Mouse (Mus musculus) ES-E14 (cell line): ENCODE results near the gene Hba-a2. TPM values are rescaled to one million over a fixed set of nuclear protein-coding genes. Genes with fewer than 3 reads are reported as not detected.
"Not testable (repeated sequence)": the region's sequence is repeated elsewhere in the genome, so short reads cannot be mapped to it uniquely, and the experiment has no call there.

Experiments used
- DNase-seq: peaks from one replicate; pipeline ENCODE4 v3.0.0-alpha.2; 2013; ENCODE audit warnings: low read depth, low spot score
- H3K27ac ChIP-seq: 2 replicates; pipeline ENCODE4 v1.5.1; 2012; ENCODE audit warnings: low read depth, mild to moderate bottlenecking, low read length, moderate library complexity, mixed read lengths; ENCODE audit not compliant: poor library complexity, insufficient read depth, severe bottlenecking
- H3K36me3 ChIP-seq: 2 replicates; pipeline ENCODE4 v1.6.1; 2012; ENCODE audit warnings: mild to moderate bottlenecking, low read length, moderate library complexity, mixed read lengths; ENCODE audit not compliant: control insufficient read depth, poor library complexity, insufficient read depth, severe bottlenecking
- H3K4me1 ChIP-seq, 2 experiments: fragments of 150-350 bp in 1 of 2; sonication (generic) in 1 of 2; 2 replicates each; pipeline ENCODE4 v1.6.1; 2012; ENCODE audit warnings: low read length in 2 of 2, mild to moderate bottlenecking in 1 of 2, mixed read lengths in 1 of 2; ENCODE audit not compliant: control insufficient read depth in 2 of 2, insufficient read depth in 2 of 2, poor library complexity in 1 of 2
- H3K4me3 ChIP-seq, 2 experiments: fragments of 150-350 bp in 1 of 2; sonication (generic) in 1 of 2; 2 replicates each; pipeline ENCODE4 v1.5.1; 2012; ENCODE audit warnings: low read length in 2 of 2, low read depth in 1 of 2, mild to moderate bottlenecking in 1 of 2, mixed read lengths in 1 of 2; ENCODE audit not compliant: insufficient read depth in 1 of 2, poor library complexity in 1 of 2, severe bottlenecking in 1 of 2
- H3K9ac ChIP-seq: 2 replicates; pipeline ENCODE4 v1.6.1; 2012; ENCODE audit warnings: low read depth, mild to moderate bottlenecking, low read length, mixed read lengths; ENCODE audit not compliant: poor library complexity, insufficient read depth, severe bottlenecking
- H3K9me3 ChIP-seq: fragments of 150-350 bp; sonication (generic); 2 replicates; pipeline ENCODE4 v1.6.1; 2012; ENCODE audit warnings: low read depth, mild to moderate bottlenecking, low read length; ENCODE audit not compliant: control insufficient read depth, insufficient read depth
- CHD2 ChIP-seq: IDR thresholded peaks from 2 replicates; pipeline ENCODE4 v1.6.1; 2014; ENCODE audit warnings: mild to moderate bottlenecking, low read depth, low read length, inconsistent platforms
- HCFC1 ChIP-seq: IDR thresholded peaks from 2 replicates; pipeline ENCODE4 v1.6.1; 2012; ENCODE audit warnings: low read length, inconsistent platforms, borderline replicate concordance; ENCODE audit not compliant: insufficient read depth
- MAFK ChIP-seq: IDR thresholded peaks from 2 replicates; pipeline ENCODE4 v1.6.1; 2014; ENCODE audit warnings: mild to moderate bottlenecking, low read depth, low read length, inconsistent platforms; ENCODE audit not compliant: insufficient read depth
- ZC3H11A ChIP-seq: IDR thresholded peaks from 2 replicates; pipeline ENCODE4 v1.6.1; 2012; ENCODE audit warnings: low read depth, mild to moderate bottlenecking, inconsistent platforms, low read length, borderline replicate concordance
- ZNF384 ChIP-seq: IDR thresholded peaks from 2 replicates; pipeline ENCODE4 v1.6.1; 2012; ENCODE audit warnings: low read depth, low read length, inconsistent platforms
- in situ Hi-C, 2 experiments: fragments of 600-800 bp; cut with MboI; formaldehyde crosslinking; loops; one replicate each; pipeline ENCODE4 v1.15.1; 2025; ENCODE audit warnings: low sequenced_read_pairs in 2 of 2, inconsistent platforms in 1 of 2; ENCODE audit not compliant: unreplicated experiment in 2 of 2
- total RNA-seq: library from RNA; depleted of rRNA; stranded (reverse); fragments of 300-350 nt; gene quantifications from 2 replicates; pipeline ENCODE4 v1.2.3, GENCODE M21; 2012

The Hba-a2 gene
- total RNA-seq, 1 experiment, result 1.1 TPM

DNA sequence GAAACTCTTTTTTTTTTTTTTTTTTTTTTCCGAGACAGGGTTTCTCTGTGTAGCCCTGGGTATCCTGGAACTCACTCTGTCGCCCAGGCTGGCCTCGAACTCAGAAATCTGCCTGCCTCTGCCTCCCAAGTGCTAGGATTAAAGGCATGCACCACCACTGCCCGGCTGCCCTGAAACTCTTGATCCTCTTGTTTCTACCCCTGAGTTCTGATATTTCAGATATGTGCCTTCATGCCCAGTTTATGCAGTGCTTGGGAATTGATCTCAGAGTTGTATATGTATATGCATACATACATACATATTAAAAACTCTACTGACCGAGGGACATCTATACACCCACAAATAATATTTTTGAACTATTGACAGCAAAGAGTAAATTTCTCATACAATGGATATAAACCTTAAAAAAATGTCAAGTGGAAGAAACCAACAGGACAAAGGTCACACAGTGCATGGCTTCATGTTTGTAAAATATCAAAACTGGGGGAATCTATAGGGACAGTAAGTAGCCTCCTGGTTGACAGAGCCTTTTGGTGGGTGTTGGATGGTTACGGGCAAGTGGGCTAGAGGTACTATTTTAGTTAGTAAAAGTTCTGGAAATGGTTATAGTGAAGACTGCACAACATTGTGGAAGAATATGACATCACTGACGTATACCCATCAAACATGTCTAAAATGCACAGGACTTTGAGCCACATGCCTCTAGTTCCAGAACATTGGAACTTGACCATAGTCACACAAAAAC, 11.1 kb upstream of the Hba-a2 start:
- H3K4me1 ChIP-seq, result no peaks in the 10 kb centered on the region
- H3K4me3 ChIP-seq, result no peak overlapping the region
- in situ Hi-C loops, result no loop called here
- H3K36me3 ChIP-seq, result no peaks in the 10 kb centered on the region
- no peak overlapping the region for H3K9ac ChIP-seq
- H3K27ac ChIP-seq, result no peak overlapping the region
- DNase-seq, result no peak
- no peaks in the 10 kb centered on the region for H3K9me3 ChIP-seq
- no peak for TF ChIP-seq HCFC1
- no peak for TF ChIP-seq ZNF384
- TF ChIP-seq ZC3H11A, result no peak
- no peak for TF ChIP-seq MAFK
- TF ChIP-seq CHD2, result no peak

DNA sequence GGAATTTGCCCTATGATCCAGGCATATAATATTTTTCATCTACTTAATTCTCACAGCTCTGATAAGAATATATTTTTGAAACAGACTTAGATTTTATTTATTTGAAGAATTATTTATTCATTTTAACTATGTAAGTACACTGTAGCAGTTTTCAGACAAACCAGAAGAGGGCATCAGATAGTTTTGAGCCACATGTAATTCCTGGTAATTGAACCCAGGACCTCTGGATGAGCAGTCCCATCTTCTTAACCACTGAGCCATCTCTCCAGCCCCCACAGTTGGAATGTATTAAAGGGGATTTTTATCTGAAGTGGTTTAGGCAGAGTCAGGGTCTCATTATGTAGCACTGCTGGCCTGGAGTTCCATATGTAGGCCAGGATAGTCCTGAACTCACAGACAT, 10.4 kb upstream of the Hba-a2 start:
- H3K4me3 ChIP-seq, H3K9ac ChIP-seq, H3K4me1 ChIP-seq, H3K27ac ChIP-seq, H3K36me3 ChIP-seq, DNase-seq, H3K9me3 ChIP-seq, in situ Hi-C loops: not testable (repeated sequence)

DNA sequence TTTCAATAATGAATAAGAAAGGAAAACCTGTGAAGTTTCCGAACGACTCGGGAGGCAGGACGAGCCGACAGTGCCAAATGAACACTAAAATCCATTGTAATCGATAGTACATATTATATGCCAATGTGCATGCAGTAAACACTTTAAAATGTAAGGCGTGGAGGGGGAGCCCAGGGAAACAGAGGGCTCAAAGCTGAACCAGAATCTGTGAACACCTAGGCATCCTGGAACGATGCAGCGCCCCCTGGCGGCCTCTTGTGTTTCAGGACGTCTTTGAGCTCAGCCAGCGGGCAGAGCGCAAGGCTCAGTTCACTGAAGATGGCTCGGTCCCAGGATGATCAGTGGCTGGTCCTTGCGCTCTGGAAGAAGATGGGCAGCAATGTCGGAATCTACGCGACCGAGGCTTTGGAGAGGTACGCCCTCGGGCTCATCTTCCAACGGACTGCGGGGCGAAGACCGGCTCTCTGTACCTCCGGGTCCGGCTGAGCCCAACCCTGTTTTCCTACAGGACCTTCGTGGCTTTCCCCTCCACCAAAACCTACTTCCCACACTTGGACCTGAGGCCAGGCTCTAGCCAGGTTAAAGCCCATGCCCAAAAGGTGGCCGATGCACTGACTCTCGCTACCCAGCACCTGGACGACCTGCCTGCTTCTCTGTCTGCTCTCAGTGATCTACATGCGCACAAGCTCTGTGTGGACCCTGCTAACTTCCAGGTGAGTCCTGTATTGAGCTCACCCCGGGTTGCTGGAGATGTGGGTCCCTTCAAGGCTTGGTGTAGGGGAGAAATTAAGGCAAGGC, 9.4 kb upstream of the Hba-a2 start, which contains the start of gene Hbq1b:
TSS of gene Hbq1b (plus strand) at position 271 of the 798 bp plus-strand sequence.
- H3K9me3 ChIP-seq, in situ Hi-C loops, H3K4me1 ChIP-seq, H3K27ac ChIP-seq, H3K36me3 ChIP-seq, DNase-seq: not testable (repeated sequence)
- Histone ChIP-seq H3K9ac (peak within 1 kb of the TSS; percentile 64; the same call in 1 of the 2 replicates), H3K4me3 (peak within 1 kb of the TSS; percentile 55 to 67; a peak in 3 of 4 replicates)

DNA sequence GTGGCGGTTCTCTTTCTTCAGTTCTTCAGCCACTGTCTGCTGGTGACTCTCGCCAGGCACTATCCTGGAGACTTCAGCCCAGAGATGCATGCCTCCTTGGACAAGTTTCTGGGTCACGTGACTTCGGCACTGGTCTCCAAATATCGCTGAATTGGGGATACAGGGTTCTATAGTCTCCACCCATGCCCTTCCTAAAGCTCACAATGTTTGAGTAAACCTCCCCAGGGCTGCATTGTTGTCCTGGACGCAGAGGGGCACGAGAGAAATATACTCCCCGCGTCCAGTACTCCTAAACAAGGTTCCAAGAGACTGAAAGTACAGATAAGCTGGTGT, 8.8 kb upstream of the Hba-a2 start:
- TF ChIP-seq MAFK, result no peak
- TF ChIP-seq ZC3H11A, result no peak
- TF ChIP-seq HCFC1, result no peak
- TF ChIP-seq CHD2, result no peak
- TF ChIP-seq ZNF384, result no peak
- H3K36me3 ChIP-seq, result no peaks in the 10 kb centered on the region
- H3K9ac ChIP-seq, result no peak overlapping the region
- H3K4me3 ChIP-seq, result peak overlapping the region; percentile 8 to 55; a peak in 1 of 4 replicates
- DNase-seq, result no peak
- in situ Hi-C loops, result no loop called here
- H3K27ac ChIP-seq, result no peak overlapping the region
- H3K9me3 ChIP-seq, result no peaks in the 10 kb centered on the region
- no peaks in the 10 kb centered on the region; a peak in 1 of 4 replicates for H3K4me1 ChIP-seq

DNA sequence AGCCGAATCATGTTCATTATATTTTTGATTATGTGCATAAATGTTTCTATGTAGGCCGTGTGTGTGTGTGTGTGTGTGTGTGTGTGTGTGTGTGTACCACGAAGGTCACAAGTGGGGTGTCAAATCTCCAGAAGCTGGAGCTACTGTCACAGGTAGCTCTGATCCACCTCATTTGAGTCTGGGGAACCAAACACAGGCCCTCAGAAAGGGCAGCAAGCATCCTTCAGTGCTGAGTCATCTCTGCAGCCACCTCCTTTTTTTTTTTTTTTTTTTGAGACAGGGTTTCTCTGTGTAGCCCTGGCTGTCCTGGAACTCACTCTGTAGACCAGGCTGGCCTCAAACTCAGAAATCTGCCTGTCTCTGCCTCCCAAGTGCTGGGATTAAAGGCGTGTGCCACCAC, 3.5 kb upstream of the Hba-a2 start:
- H3K9ac ChIP-seq, in situ Hi-C loops, H3K4me3 ChIP-seq, H3K27ac ChIP-seq, H3K4me1 ChIP-seq, H3K9me3 ChIP-seq, DNase-seq, H3K36me3 ChIP-seq: not testable (repeated sequence)

DNA sequence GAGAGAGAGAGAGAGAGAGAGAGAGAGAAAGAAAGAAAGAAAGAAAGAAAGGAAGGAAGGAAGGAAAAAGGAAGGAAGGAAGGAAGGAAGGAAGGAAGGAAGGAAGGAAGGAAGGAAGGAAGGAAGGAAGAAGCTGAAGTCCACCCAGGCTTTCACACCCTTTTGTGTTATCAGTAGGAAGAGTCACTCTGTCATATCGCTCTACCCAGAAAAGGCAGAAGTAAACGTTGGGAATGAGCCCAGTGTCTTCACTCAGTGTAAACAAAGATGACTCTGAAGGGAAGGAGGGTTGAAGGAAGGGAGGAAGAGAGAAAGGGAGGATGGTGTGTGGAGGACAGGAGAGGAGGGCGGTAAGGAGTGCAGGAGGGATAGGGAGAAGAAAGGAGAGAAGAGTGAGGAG, 2.8 kb upstream of the Hba-a2 start:
- H3K27ac ChIP-seq, H3K9me3 ChIP-seq, DNase-seq, H3K4me3 ChIP-seq, H3K36me3 ChIP-seq, in situ Hi-C loops, H3K4me1 ChIP-seq, H3K9ac ChIP-seq: not testable (repeated sequence)

DNA sequence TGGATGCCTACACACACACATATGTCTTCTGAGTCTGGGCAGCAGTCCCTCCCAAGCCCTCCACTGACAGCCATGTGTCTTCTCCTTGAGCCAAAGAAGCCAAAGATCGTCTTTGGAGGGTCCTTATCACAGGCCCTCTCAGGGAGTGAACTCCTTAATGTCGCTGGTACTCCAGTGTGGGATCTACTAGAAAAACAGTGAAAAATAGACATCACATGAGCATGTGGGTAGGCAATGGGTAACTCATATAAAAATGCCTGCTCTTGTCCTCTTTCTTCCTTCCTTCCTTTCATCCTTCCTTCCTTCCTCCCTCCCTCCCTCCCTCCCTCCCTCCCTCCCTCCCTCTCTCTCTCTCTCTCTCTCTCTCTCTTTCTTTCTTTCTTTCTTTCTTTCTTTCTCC, 1.1 kb downstream of the Hba-a2 start:
- in situ Hi-C loops, H3K27ac ChIP-seq, DNase-seq, H3K9ac ChIP-seq, H3K4me1 ChIP-seq, H3K4me3 ChIP-seq, H3K9me3 ChIP-seq, H3K36me3 ChIP-seq: not testable (repeated sequence)
